Mouse (Mus musculus) liver, adult 10 weeks (tissue): Measurements from ENCODE around the gene Gm21876. TPM values are rescaled to one million over a fixed set of nuclear protein-coding genes. Genes with fewer than 3 reads are reported as not detected.

ENCODE experiments used
- polyA plus RNA-seq: library from polyadenylated mRNA; stranded (reverse); fragments of 350-450 nt; fragmentation: Illumina TruSeq; extraction: RNeasy Lipid Tissue Mini Kit (QIAGEN cat#74804); gene quantifications from one replicate; pipeline ENCODE4 v1.2.3, GENCODE M21; 2014; ENCODE audit warnings: low read depth, low replicate concordance

The Gm21876 gene
- not detected for polyA plus RNA-seq

DNA sequence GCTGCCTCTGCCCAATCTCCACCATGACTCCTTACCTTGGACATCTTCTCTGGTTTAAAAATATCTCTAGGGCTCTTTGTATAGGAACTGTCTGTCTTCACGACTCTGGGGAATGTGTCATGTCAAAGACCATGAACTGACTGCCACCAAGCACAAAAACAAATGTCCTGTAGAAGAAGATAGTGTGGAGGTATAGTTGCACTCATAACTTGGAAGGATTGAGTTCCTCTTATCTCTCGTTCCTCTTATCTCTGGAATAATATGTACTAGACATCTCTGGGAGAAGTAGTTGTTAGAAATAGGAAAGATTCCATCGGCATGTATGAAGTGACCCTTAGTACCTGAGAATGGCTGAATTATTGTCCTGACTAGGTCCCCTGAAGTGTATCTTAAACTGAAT is at the start of gene Gm21876:
Gm21876 (minus strand) TSS at position 101 of the 400 bp plus-strand sequence.

Other genes starting within 250 kb of the Gm21876 start
- 3.4 TPM for gene Cfp, start 244.1 kb downstream of the Gm21876 start, polyA plus RNA-seq
- gene Elk1, start 225.0 kb downstream of the Gm21876 start, polyA plus RNA-seq, result 3.3 TPM
- 28.8 TPM for gene Uxt, start 213.6 kb downstream of the Gm21876 start, polyA plus RNA-seq
- 12.0 TPM for gene Zfp182, start 113.3 kb downstream of the Gm21876 start, polyA plus RNA-seq
- gene Spaca5, start 107.2 kb downstream of the Gm21876 start, polyA plus RNA-seq, result not detected
- 0.16 TPM for gene Zfp300, start 86.1 kb downstream of the Gm21876 start, polyA plus RNA-seq
- gene Ssxa1, start 59.8 kb downstream of the Gm21876 start, polyA plus RNA-seq, result not detected